Mouse (Mus musculus): ENCODE data around the gene Gm10964.

GRCm38 (mm10) chr3:103733176-103733575 lies 6.0 kb upstream of the Gm10964 start:
- no peak for TF ChIP-seq POLR2A (IDR thresholded peaks at IDR 0.05; ENCODE audit: low read depth, low read length)
- TF ChIP-seq CTCF (IDR thresholded peaks at IDR 0.05; ENCODE audit: extremely low read depth, insufficient read length, insufficient replicate concordance, low read depth, low read length): no peak
